Mouse (Mus musculus) heart, embryonic 16.5 days (tissue): ENCODE measurements around the gene Snai1. TPM values are rescaled to one million over a fixed set of nuclear protein-coding genes. Genes with fewer than 3 reads are reported as not detected.

ENCODE experiments used
- ATAC-seq: fragments of 200-750 bp; cut with Nextera tagmentation; replicated peaks from 2 replicates; pipeline ENCODE4 v1.8.0; 2017; ENCODE audit warnings: moderate number of reproducible peaks; ENCODE audit not compliant: insufficient read depth, low FRiP score; ENCODE audit errors: extremely low read depth
- H3K27ac ChIP-seq: fragments of 300-500 bp; sonication (generic); 2 replicates; pipeline ENCODE4 v1.5.1; 2014; ENCODE audit warnings: mild to moderate bottlenecking, low read length, control low read depth, moderate library complexity
- H3K27me3 ChIP-seq: fragments of 300-500 bp; sonication (generic); 2 replicates; pipeline ENCODE4 v1.6.1; 2014; ENCODE audit warnings: low read length, mixed read lengths; ENCODE audit not compliant: control insufficient read depth, insufficient read depth
- H3K36me3 ChIP-seq: fragments of 300-500 bp; sonication (generic); 2 replicates; pipeline ENCODE4 v1.6.1; 2014; ENCODE audit not compliant: control insufficient read depth, insufficient read depth
- H3K4me1 ChIP-seq: fragments of 300-500 bp; sonication (generic); 2 replicates; pipeline ENCODE4 v1.6.1; 2014; ENCODE audit warnings: low read length, mixed read lengths; ENCODE audit not compliant: control insufficient read depth, insufficient read depth
- H3K4me2 ChIP-seq: fragments of 300-500 bp; sonication (generic); 2 replicates; pipeline ENCODE4 v1.6.1; 2014; ENCODE audit warnings: low read depth, mild to moderate bottlenecking, control low read depth, low read length
- H3K4me3 ChIP-seq: fragments of 300-500 bp; sonication (generic); 2 replicates; pipeline ENCODE4 v1.5.1; 2014; ENCODE audit warnings: mild to moderate bottlenecking, control low read depth, low read length
- H3K9ac ChIP-seq: fragments of 300-500 bp; sonication (generic); 2 replicates; pipeline ENCODE4 v1.6.1; 2014; ENCODE audit warnings: low read length, control low read depth
- H3K9me3 ChIP-seq: fragments of 300-500 bp; sonication (generic); replicated peaks from 2 replicates; pipeline ENCODE4 v1.6.1; 2016; ENCODE audit warnings: low read length; ENCODE audit not compliant: control insufficient read depth
- WGBS: fragments of 180-500 bp; shearing (Covaris S2); extraction: QIAGEN DNeasy Blood & Tissue Kit; methylation state at CpG from one replicate; pipeline ENCODE4 v1.1.7; 2014; 5-methylcytosine and 5-hydroxymethylcytosine counted together
- polyA plus RNA-seq: library from polyadenylated mRNA; unstranded; fragments of >200 nt; fragmentation: Nextera tagmentation; extraction: Ambion mirVana; gene quantifications from 2 replicates; pipeline ENCODE4 v1.2.1, GENCODE M21; 2015

The Snai1 gene
- polyA plus RNA-seq, 1 experiment from 2014 or later: 12.5 TPM

DNA sequence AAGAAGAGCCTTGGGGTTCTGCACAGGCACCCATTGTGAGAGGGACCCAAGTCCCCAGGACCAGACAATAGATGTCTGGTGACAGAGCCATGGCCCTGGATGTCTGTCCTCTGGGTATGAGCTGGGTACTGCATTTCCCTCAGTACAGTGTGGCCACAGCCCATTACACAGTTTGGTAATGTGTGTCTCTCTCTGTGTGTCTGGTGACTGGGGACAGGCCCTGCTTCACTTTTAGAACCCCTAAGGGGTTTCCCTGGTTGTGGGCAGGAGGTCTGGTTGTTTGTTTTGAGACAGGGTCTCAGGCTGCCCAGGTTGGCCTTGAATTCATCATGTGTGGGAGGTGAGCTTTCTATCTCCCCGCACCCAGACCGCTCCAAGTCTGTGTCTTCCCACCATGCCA, 47.3 kb downstream of the Snai1 start:
- Histone ChIP-seq H3K4me1 (peaks cover 30% of the 10 kb centered on the region), H3K4me3 (no peak overlapping the region), H3K9me3 (no peaks in the 10 kb centered on the region), H3K4me2 (no peak overlapping the region), H3K9ac (no peak overlapping the region), H3K27ac (no peak overlapping the region), H3K36me3 (no peaks in the 10 kb centered on the region), H3K27me3 (no peaks in the 10 kb centered on the region)
- no peak for ATAC-seq
- 77% methylated on average over 2 of the region's 2 CpGs for WGBS

DNA sequence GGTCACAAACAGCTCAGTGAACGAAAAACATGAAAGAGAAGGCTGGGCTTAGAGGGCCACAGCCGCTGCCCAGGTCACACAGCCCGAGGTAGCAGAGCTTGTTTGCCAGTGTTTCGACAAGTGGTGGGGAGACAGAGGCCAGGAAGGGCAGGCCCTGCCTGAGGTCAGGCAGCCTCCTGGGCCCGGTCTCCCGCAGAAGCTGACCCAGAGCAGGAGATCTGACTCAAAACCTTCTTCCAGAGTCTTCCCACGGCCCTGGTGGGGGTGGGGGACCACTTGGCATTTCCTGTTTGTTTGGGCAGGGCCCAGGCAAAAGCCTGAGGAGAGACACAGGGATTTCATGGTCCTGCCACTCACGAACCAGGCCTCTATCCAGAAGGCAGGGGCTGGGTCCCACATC, 48.0 kb downstream of the Snai1 start:
- H3K9me3 ChIP-seq: no peaks in the 10 kb centered on the region
- H3K9ac ChIP-seq: peak overlapping the region; percentile 39
- no peak overlapping the region for H3K4me3 ChIP-seq
- no peak for ATAC-seq
- H3K27me3 ChIP-seq: no peaks in the 10 kb centered on the region
- no peak overlapping the region for H3K4me2 ChIP-seq
- peaks cover 30% of the 10 kb centered on the region for H3K4me1 ChIP-seq
- H3K27ac ChIP-seq: peak overlapping the region; percentile 17; the same call in 1 of the 2 replicates
- 43% methylated on average over 8 of the region's 8 CpGs for WGBS
- H3K36me3 ChIP-seq: no peaks in the 10 kb centered on the region

DNA sequence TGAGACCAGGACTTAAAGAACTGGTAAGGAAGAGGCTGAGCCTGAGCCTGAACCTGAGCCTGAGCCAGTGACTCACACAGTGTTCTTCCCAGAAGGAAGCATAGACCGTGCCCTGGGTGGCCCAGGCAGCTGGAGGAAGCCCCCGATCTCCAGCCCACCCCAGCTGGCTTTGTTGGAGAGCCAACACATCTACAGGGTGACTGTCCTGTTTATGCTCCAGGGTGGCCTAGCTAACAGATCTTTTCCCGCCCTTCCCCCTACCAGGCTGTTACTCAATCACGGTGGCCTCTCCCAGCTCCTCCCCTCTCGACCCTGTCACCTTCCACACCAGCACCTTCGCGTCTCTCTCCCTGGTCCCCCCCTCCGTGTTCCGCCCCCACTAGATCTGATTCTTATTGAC, 49.0 kb downstream of the Snai1 start:
- H3K4me1 ChIP-seq: peaks cover 26% of the 10 kb centered on the region

DNA sequence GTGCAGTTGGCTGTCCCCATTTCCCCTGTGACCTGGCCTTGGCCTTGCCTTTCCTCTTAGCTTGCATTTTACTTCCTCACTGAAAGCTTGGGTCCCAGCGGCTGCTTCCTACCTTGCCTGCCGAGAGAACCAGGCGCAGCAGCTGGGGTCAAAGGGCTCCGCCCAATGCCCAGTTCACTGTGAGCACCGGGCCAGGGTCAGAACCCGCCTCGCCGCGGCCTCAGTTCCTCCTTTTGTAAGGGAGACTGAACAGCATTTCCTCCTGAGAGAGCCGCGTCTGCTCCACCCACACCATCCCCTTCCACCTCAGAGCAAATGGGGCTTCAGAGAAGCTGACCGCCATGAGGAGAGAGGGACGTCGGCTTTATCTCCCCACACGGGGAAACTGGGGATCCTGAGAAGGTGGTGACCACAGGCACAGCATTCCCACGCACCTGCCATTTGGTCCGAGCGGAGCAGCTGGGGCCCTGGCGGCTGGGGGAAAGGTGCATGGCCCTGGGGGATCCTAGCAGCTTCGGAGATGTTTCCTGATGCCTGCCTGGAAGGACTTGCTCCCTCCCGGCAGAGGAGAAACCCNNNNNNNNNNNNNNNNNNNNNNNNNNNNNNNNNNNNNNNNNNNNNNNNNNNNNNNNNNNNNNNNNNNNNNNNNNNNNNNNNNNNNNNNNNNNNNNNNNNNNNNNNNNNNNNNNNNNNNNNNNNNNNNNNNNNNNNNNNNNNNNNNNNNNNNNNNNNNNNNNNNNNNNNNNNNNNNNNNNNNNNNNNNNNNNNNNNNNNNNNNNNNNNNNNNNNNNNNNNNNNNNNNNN, 51.0 kb downstream of the Snai1 start:
- H3K4me1 ChIP-seq: peaks cover 19% of the 10 kb centered on the region
- H3K27ac ChIP-seq: peak overlapping the region; percentile 83
- ATAC-seq: peak; percentile 64
- H3K36me3 ChIP-seq: no peaks in the 10 kb centered on the region
- peak overlapping the region; percentile 46 for H3K4me3 ChIP-seq
- 24% methylated on average over 21 of the region's 21 CpGs for WGBS
- H3K4me2 ChIP-seq: peak overlapping the region; percentile 57
- peak overlapping the region; percentile 71 for H3K9ac ChIP-seq
- H3K9me3 ChIP-seq: no peaks in the 10 kb centered on the region
- H3K27me3 ChIP-seq: no peaks in the 10 kb centered on the region

More for the DNA sequence above, 49.0 kb downstream of the Snai1 start:
- no peak overlapping the region for H3K27ac ChIP-seq
- no peak overlapping the region for H3K4me2 ChIP-seq
- 33% methylated on average over 9 of the region's 9 CpGs for WGBS
- H3K36me3 ChIP-seq: no peaks in the 10 kb centered on the region
- no peaks in the 10 kb centered on the region for H3K9me3 ChIP-seq
- no peak overlapping the region for H3K9ac ChIP-seq
- H3K4me3 ChIP-seq: no peak overlapping the region
- H3K27me3 ChIP-seq: no peaks in the 10 kb centered on the region
- ATAC-seq: no peak

Other genes starting within 250 kb of the Snai1 start
- 8.1 and 8.3 TPM in 2 replicates for gene B4galt5, start 189.0 kb upstream of the Snai1 start, polyA plus RNA-seq
- gene Slc9a8, start 116.5 kb upstream of the Snai1 start, polyA plus RNA-seq: 19.1 and 20.1 TPM in 2 replicates
- 78.5 and 79.0 TPM in 2 replicates for gene Rnf114, start 45.5 kb upstream of the Snai1 start, polyA plus RNA-seq
- gene Spata2, start 45.3 kb upstream of the Snai1 start, polyA plus RNA-seq: 13.4 and 15.8 TPM in 2 replicates
- 210 and 218 TPM in 2 replicates for gene Ube2v1, start 93.9 kb downstream of the Snai1 start, polyA plus RNA-seq
- 2.2 and 3.0 TPM in 2 replicates for gene Gm20431, start 123.3 kb downstream of the Snai1 start, polyA plus RNA-seq
- 0.51 and 4.9 TPM in 2 replicates for gene Cebpb, start 150.7 kb downstream of the Snai1 start, polyA plus RNA-seq
- gene Tmem189, start 151.6 kb downstream of the Snai1 start, polyA plus RNA-seq: 44.5 and 44.9 TPM in 2 replicates